Mouse (Mus musculus) heart, embryonic 14.5 days (tissue): Measurements from ENCODE around the gene Ccser1. TPM values are rescaled to one million over a fixed set of nuclear protein-coding genes. Genes with fewer than 3 reads are reported as not detected.

Source experiments
- ATAC-seq: fragments of 200-750 bp; cut with Nextera tagmentation; 2 replicates; pipeline ENCODE4 v1.8.0; 2017; ENCODE audit warnings: low read depth, moderate TSS enrichment; ENCODE audit not compliant: insufficient number of reproducible peaks, insufficient read depth, low FRiP score
- H3K27ac ChIP-seq, 2 experiments: fragments of 200-500 bp in 1 of 2; fragments of 300-500 bp in 1 of 2; sonication (generic) in 1 of 2; replicated peaks in 1 of 2; 2 replicates each; pipeline ENCODE4 v1.5.1; 2012 to 2014; ENCODE audit warnings: low read depth in 2 of 2, low read length in 2 of 2, control low read depth in 1 of 2, mild to moderate bottlenecking in 1 of 2, mixed read lengths in 1 of 2; ENCODE audit not compliant: control insufficient read depth in 1 of 2, insufficient read depth in 1 of 2
- H3K27me3 ChIP-seq: fragments of 300-500 bp; sonication (generic); 2 replicates; pipeline ENCODE4 v1.6.1; 2014; ENCODE audit warnings: mild to moderate bottlenecking, low read length, control low read depth; ENCODE audit not compliant: control insufficient read depth, insufficient read depth
- H3K36me3 ChIP-seq: fragments of 300-500 bp; sonication (generic); 2 replicates; pipeline ENCODE4 v1.6.1; 2014; ENCODE audit warnings: mild to moderate bottlenecking, control low read depth, low read length, mixed read lengths; ENCODE audit not compliant: control insufficient read depth, insufficient read depth
- H3K4me1 ChIP-seq, 2 experiments: fragments of 200-500 bp in 1 of 2; fragments of 300-500 bp in 1 of 2; sonication (generic) in 1 of 2; 2 replicates each; pipeline ENCODE4 v1.6.1; 2012 to 2014; ENCODE audit warnings: low read length in 2 of 2, control low read depth in 1 of 2, mixed read lengths in 1 of 2; ENCODE audit not compliant: control insufficient read depth in 2 of 2, insufficient read depth in 2 of 2
- H3K4me2 ChIP-seq: fragments of 300-500 bp; sonication (generic); 2 replicates; pipeline ENCODE4 v1.6.1; 2014; ENCODE audit warnings: mild to moderate bottlenecking, low read length
- H3K4me3 ChIP-seq, 2 experiments: fragments of 200-500 bp in 1 of 2; fragments of 300-500 bp in 1 of 2; sonication (generic) in 1 of 2; 2 replicates each; pipeline ENCODE4 v1.5.1; 2012 to 2014; ENCODE audit warnings: low read length in 2 of 2, mild to moderate bottlenecking in 2 of 2, control low read depth in 1 of 2, low read depth in 1 of 2, moderate library complexity in 1 of 2; ENCODE audit not compliant: control insufficient read depth in 1 of 2, insufficient read depth in 1 of 2
- H3K9ac ChIP-seq: fragments of 300-500 bp; sonication (generic); 2 replicates; pipeline ENCODE4 v1.6.1; 2014; ENCODE audit warnings: mild to moderate bottlenecking, low read length
- H3K9me3 ChIP-seq: fragments of 300-500 bp; sonication (generic); 2 replicates; pipeline ENCODE4 v1.6.1; 2016; ENCODE audit warnings: low read length, control low read depth; ENCODE audit not compliant: control insufficient read depth
- WGBS: fragments of 180-500 bp; shearing (Covaris S2); extraction: QIAGEN DNeasy Blood & Tissue Kit; methylation state at CpG from one replicate; pipeline ENCODE4 v1.1.7; 2014; 5-methylcytosine and 5-hydroxymethylcytosine counted together
- polyA plus RNA-seq: library from polyadenylated mRNA; unstranded; fragments of >200 nt; fragmentation: Nextera tagmentation; extraction: Ambion mirVana; gene quantifications from 2 replicates; pipeline ENCODE4 v1.2.1, GENCODE M21; 2014

The Ccser1 gene
- polyA plus RNA-seq, 1 experiment from 2014 or later: 3.7 TPM

DNA sequence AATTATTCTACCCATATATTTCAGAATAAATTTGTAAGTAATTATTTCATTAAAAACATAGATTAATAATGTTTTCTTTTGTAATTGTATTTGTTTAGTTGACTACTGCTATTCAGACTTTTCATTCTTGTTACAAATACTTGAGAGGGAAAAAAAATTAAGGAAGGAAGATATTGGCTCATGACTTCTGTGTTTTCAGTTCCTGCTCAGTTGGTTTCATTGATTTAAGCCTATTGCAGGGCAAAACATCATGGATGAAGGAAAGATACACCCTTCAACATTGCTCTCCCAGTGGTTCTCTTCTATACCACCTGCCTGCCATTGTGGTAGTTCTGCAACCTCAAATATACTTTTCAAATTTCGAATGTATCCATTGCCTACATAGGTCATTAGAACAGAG, 541.1 kb downstream of the Ccser1 start:
- no peak for ATAC-seq
- H3K27me3 ChIP-seq: no peaks in the 10 kb centered on the region
- H3K4me3 ChIP-seq: no peak overlapping the region
- no peak overlapping the region for H3K9ac ChIP-seq
- H3K4me2 ChIP-seq: no peak overlapping the region
- no peak overlapping the region for H3K27ac ChIP-seq
- H3K36me3 ChIP-seq: no peaks in the 10 kb centered on the region
- H3K9me3 ChIP-seq: no peaks in the 10 kb centered on the region
- WGBS: 69% methylated on average over 1 of the region's 1 CpGs
- H3K4me1 ChIP-seq: no peaks in the 10 kb centered on the region

GRCm38 (mm10) chr6:61729065-61729464, 548.9 kb downstream of the Ccser1 start:
- Histone ChIP-seq H3K4me3 (no peak overlapping the region), H3K27me3 (no peaks in the 10 kb centered on the region), H3K27ac (no peak overlapping the region), H3K4me1 (no peaks in the 10 kb centered on the region), H3K36me3 (no peaks in the 10 kb centered on the region), H3K4me2 (no peak overlapping the region), H3K9ac (no peak overlapping the region), H3K9me3 (no peaks in the 10 kb centered on the region)
- no peak for ATAC-seq
- 51% methylated on average over 1 of the region's 1 CpGs for WGBS

DNA sequence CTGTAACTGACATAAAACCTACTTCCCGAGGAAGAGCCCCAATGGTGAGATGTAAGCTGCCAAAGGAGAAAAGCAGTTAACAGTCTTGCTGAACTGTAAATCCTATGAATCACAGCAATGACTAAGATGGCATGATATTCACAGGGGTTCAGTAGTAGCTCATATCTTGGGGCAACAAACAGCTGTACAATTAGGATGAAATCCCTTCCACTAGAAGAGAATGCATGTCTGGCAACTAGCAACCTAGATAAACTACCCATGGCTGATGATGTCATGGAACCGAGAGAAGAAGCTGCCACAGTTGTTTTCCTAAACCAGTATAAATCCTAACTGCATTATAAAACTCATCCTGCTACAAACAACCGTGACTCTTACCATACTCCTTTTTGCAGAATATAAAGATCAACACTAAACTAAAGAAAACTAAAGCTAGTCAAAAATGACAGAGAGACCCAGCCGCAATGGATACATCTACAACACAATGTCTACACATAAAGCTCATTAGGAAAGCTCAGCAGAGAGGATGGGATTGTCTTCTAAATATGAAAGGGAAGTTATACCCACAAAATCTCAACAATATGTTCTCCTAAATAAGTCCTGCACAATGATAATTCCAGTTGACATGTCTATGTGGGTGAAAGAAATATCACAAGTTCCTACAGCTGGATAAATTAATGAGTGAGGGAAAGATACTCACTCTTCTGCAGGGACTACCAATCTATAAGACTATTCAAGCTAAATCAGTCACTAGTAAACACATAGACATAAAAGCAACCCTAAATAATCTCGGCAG, 550.2 kb downstream of the Ccser1 start:
- Histone ChIP-seq H3K4me2 (no peak overlapping the region), H3K9me3 (no peaks in the 10 kb centered on the region), H3K4me3 (no peak overlapping the region), H3K4me1 (no peaks in the 10 kb centered on the region), H3K27ac (no peak overlapping the region), H3K9ac (no peak overlapping the region), H3K27me3 (no peaks in the 10 kb centered on the region), H3K36me3 (no peaks in the 10 kb centered on the region)
- no peak for ATAC-seq
- 67% methylated on average over 5 of the region's 5 CpGs for WGBS

- H3K9ac ChIP-seq: no peak overlapping the region
- no peak for ATAC-seq
- no peaks in the 10 kb centered on the region for H3K36me3 ChIP-seq
- 83% methylated on average over 1 of the region's 1 CpGs for WGBS
- H3K27ac ChIP-seq: no peak overlapping the region
- no peak overlapping the region for H3K4me2 ChIP-seq
- no peaks in the 10 kb centered on the region for H3K4me1 ChIP-seq
- no peak overlapping the region for H3K4me3 ChIP-seq
- no peaks in the 10 kb centered on the region for H3K27me3 ChIP-seq
- no peaks in the 10 kb centered on the region for H3K9me3 ChIP-seq
Measured at GRCm38 (mm10) chr6:61746346-61746745, 566.2 kb downstream of the Ccser1 start.

DNA sequence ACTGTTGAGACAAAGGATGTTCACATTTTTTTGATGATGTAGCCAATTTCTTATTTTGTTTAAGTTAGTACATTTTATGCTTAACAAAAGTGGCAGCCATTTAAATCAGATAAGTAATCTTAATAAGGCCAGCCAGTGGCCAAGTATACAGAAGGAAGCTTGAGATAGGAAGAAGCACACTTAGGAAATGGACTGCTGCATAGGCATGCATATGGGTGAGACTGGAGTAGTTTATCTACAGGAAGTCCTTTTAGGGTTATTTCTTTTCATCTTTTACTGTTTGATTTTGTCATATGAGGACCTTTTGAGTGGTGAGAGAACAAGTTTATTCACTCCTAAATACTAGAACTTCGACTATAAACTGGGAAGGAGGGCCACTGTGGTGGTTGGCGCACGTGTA, 582.0 kb downstream of the Ccser1 start:
- H3K9ac ChIP-seq: no peak overlapping the region

GRCm38 (mm10) chr6:61763379-61763778, 583.3 kb downstream of the Ccser1 start:
- Histone ChIP-seq H3K9me3 (no peaks in the 10 kb centered on the region), H3K27me3 (no peaks in the 10 kb centered on the region), H3K4me2 (no peak overlapping the region), H3K27ac (no peak overlapping the region), H3K4me1 (peaks cover 2 to 6% of the 10 kb centered on the region in 2 experiments; a peak in 1 of 4 replicates), H3K36me3 (no peaks in the 10 kb centered on the region), H3K9ac (no peak overlapping the region), H3K4me3 (no peak overlapping the region)
- 81% methylated on average over 5 of the region's 5 CpGs for WGBS
- no peak for ATAC-seq

More for the DNA sequence above, 582.0 kb downstream of the Ccser1 start:
- no peaks in the 10 kb centered on the region for H3K27me3 ChIP-seq
- peaks cover 2 to 5% of the 10 kb centered on the region in 2 experiments; a peak in 1 of 4 replicates for H3K4me1 ChIP-seq
- H3K4me3 ChIP-seq: no peak overlapping the region
- H3K9me3 ChIP-seq: no peaks in the 10 kb centered on the region
- no peaks in the 10 kb centered on the region for H3K36me3 ChIP-seq
- WGBS: 84% methylated on average over 3 of the region's 3 CpGs
- H3K4me2 ChIP-seq: no peak overlapping the region
- H3K27ac ChIP-seq: no peak overlapping the region
- ATAC-seq: no peak

DNA sequence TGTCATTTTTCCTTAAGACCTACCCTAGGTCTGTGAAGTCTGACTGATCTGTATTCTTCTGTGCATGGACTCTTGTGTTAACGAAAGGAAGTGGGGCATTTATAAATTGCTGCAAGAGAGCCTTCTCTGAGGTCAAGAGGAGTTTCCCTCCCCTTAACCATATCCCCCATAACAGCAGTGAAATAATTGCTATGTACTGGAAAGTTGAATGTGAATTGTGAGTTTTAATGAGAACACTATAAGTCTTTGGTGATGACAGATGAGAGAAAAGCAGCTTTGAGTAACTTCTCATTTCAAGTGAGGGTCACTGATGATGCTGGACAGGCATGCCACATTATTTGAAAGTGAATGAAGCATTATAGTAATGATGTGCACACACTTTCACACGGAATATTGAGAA, 585.7 kb downstream of the Ccser1 start:
- no peaks in the 10 kb centered on the region for H3K9me3 ChIP-seq
- WGBS: 83% methylated on average over 2 of the region's 2 CpGs
- H3K4me2 ChIP-seq: no peak overlapping the region
- H3K9ac ChIP-seq: no peak overlapping the region
- peaks cover 2 to 6% of the 10 kb centered on the region in 2 experiments; a peak in 1 of 4 replicates for H3K4me1 ChIP-seq
- no peak overlapping the region for H3K27ac ChIP-seq
- no peak for ATAC-seq
- no peaks in the 10 kb centered on the region for H3K36me3 ChIP-seq
- H3K27me3 ChIP-seq: no peaks in the 10 kb centered on the region
- H3K4me3 ChIP-seq: no peak overlapping the region

DNA sequence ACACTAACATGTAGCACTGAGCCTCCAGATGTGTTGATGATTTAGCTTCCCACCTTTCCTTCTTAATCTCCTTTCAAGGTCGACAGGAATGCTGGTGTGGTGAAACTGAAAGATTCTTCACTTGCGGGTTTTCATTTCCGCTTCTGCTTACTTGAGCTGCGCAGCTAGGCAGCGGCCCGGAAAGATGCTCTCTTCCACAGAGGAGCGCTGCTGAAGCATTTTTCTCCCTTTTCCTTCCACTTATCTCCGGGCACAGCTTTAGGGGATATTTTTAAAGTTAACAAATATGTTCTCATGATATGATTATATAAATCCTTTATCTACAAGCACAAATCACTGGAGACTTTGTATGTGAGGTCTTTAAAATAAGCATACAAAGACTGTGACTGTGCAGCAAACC, 587.0 kb downstream of the Ccser1 start:
- no peak overlapping the region for H3K4me2 ChIP-seq
- H3K4me1 ChIP-seq: peaks cover 2 to 6% of the 10 kb centered on the region in 2 experiments; a peak in 1 of 4 replicates
- no peak overlapping the region for H3K9ac ChIP-seq
- no peaks in the 10 kb centered on the region for H3K9me3 ChIP-seq
- no peak for ATAC-seq
- H3K4me3 ChIP-seq: no peak overlapping the region
- no peaks in the 10 kb centered on the region for H3K36me3 ChIP-seq
- WGBS: 74% methylated on average over 8 of the region's 8 CpGs
- no peak overlapping the region for H3K27ac ChIP-seq
- no peaks in the 10 kb centered on the region for H3K27me3 ChIP-seq
